Mouse (Mus musculus) heart, adult 2 months (tissue): Measurements from ENCODE around the gene Nr2c1. TPM values are rescaled to one million over a fixed set of nuclear protein-coding genes. Genes with fewer than 3 reads are reported as not detected.

ENCODE experiments used
- DNase-seq, 2 experiments: peaks; one replicate each; pipeline ENCODE4 v3.0.0; 2021
- H3K27ac ChIP-seq: fragments of 200-600 bp; 2 replicates; pipeline ENCODE4 v1.8.1; 2022
- H3K27me3 ChIP-seq: fragments of 200-500 bp; 2 replicates; pipeline ENCODE4 v1.6.1; 2012; ENCODE audit warnings: mild to moderate bottlenecking, low read length, inconsistent platforms, mixed read lengths; ENCODE audit not compliant: control insufficient read depth, insufficient read depth
- H3K36me3 ChIP-seq: fragments of 200-500 bp; 2 replicates; pipeline ENCODE4 v1.6.1; 2012; ENCODE audit warnings: low read length, inconsistent platforms; ENCODE audit not compliant: control insufficient read depth, insufficient read depth
- H3K4me1 ChIP-seq: fragments of 200-500 bp; 2 replicates; pipeline ENCODE4 v1.6.1; 2011; ENCODE audit warnings: low read length; ENCODE audit not compliant: control insufficient read depth, insufficient read depth
- H3K4me3 ChIP-seq: fragments of 200-600 bp; 2 replicates; pipeline ENCODE4 v1.8.1; 2022
- H3K79me2 ChIP-seq: fragments of 200-500 bp; replicated peaks from 2 replicates; pipeline ENCODE4 v1.6.1; 2012; ENCODE audit warnings: mild to moderate bottlenecking, inconsistent platforms, low read length, moderate library complexity, mixed read lengths; ENCODE audit not compliant: control insufficient read depth, insufficient read depth
- H3K9ac ChIP-seq: fragments of 200-500 bp; 2 replicates; pipeline ENCODE4 v1.6.1; 2012; ENCODE audit warnings: low read depth, mild to moderate bottlenecking, control low read depth, inconsistent platforms, low read length, mixed read lengths
- CTCF ChIP-seq: fragments of 200-600 bp; IDR thresholded peaks from 2 replicates; pipeline ENCODE4 v1.8.1; 2022; ENCODE audit warnings: antibody characterized with exemption, mild to moderate bottlenecking, moderate library complexity
- EP300 ChIP-seq: fragments of 200-500 bp; IDR thresholded peaks from 2 replicates; pipeline ENCODE4 v1.6.1; 2011; ENCODE audit warnings: low read depth, low read length, control low read depth; ENCODE audit not compliant: insufficient read depth
- POLR2A ChIP-seq: fragments of 200-500 bp; IDR thresholded peaks from 2 replicates; pipeline ENCODE4 v1.6.1; 2011; ENCODE audit warnings: mild to moderate bottlenecking, low read depth, low read length, control low read depth; ENCODE audit not compliant: insufficient read depth
- WGBS: fragments of 180-500 bp; shearing (Covaris S2); methylation state at CpG from one replicate; pipeline ENCODE4 v1.1.7; 2018; 5-methylcytosine and 5-hydroxymethylcytosine counted together
- intact Hi-C: fragments of 180-260 bp; cut with DNase I; formaldehyde crosslinking; loops from one replicate; pipeline ENCODE4 v1.15.1; 2025
- polyA plus RNA-seq: library from polyadenylated mRNA; depleted of rRNA; stranded (reverse); fragments of >200 nt; gene quantifications from 2 replicates; pipeline ENCODE4 v1.2.3, GENCODE M21; 2012
- total RNA-seq, 2 experiments: library from RNA; stranded (reverse); gene quantifications; 2 replicates each; pipeline ENCODE4 v1.2.3; 2021

The Nr2c1 gene
- total and polyA plus RNA-seq, 3 experiments: 3.3 to 6.6 (median 6.1) TPM

DNA sequence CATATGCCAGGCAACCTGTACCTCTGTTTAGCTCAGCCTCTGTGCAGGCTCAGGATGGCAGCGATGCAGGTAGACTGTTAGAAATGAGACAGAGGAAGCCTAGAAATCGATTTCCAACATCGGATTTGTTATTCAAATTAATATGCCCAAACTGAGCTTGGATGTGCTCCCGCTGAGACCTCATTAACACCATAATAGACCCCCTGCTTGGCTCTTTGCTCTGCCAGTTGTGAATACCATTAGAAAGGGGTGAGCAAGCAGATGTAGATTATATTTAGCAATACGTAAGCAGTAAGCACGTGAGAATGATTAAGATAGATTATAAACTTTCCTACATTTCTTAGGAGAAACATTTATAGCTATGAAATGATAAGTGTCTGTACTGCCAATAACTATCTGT is 24.9 kb downstream of the Nr2c1 start:
- peaks cover 4% of the 10 kb centered on the region; the same call in 1 of the 2 replicates for H3K36me3 ChIP-seq
- no peaks in the 10 kb centered on the region; the same call in 1 of the 2 replicates for H3K79me2 ChIP-seq
- TF ChIP-seq CTCF (no peak), POLR2A (no peak), EP300 (no peak)
- H3K27ac ChIP-seq: no peak overlapping the region
- intact Hi-C loops: no loop called here
- WGBS: 84% methylated on average over 6 of the region's 6 CpGs
- DNase-seq: no peak
- H3K4me1 ChIP-seq: no peaks in the 10 kb centered on the region
- no peaks in the 10 kb centered on the region for H3K27me3 ChIP-seq
- H3K9ac ChIP-seq: no peak overlapping the region
- H3K4me3 ChIP-seq: no peak overlapping the region

DNA sequence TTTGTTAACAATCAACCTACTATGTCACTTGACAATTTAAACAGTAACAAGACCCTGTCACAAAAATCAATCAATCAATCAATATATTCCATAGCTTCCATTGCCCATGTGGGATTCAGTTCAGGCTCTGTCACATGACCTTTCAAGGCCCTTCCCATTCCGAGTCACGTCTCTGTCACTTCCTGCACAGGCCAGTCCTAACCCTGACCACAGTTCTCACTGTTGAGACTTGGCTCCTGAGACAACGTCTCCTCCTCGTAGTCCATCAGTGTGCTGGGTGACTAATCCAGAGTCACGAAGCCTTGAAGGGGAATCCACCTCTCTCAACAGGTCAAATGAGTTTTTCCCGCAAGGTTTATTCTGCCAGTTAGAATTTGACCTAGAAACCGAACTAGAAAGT is 26.8 kb downstream of the Nr2c1 start:
- Histone ChIP-seq H3K27ac (no peak overlapping the region), H3K4me3 (no peak overlapping the region), H3K27me3 (no peaks in the 10 kb centered on the region), H3K4me1 (no peaks in the 10 kb centered on the region), H3K9ac (no peak overlapping the region), H3K79me2 (no peaks in the 10 kb centered on the region; the same call in 1 of the 2 replicates), H3K36me3 (peaks cover 4% of the 10 kb centered on the region; the same call in 1 of the 2 replicates)
- no peak for DNase-seq
- intact Hi-C loops: no loop called here
- WGBS: 73% methylated on average over 7 of the region's 7 CpGs
- no peak for TF ChIP-seq EP300
- TF ChIP-seq CTCF: no peak
- no peak for TF ChIP-seq POLR2A

DNA sequence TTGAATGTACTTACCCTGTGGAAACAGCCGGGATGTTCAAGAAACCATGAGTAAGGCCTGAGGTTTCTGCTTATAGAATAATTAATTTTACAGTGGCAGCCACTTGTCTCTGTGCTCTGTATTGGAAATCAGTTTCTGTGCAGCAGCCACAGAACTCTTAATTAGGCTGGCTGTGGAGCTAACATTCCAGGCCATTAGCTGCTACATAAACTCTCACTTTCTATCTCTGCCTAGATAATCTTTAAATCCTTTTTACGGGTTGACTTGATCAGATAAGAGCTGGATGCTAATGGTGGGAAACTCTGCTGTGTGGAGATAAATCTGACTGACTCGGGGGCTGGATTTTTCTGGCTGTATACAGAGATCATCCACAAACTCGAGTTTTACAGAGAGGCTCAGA is 35.4 kb downstream of the Nr2c1 start:
- Histone ChIP-seq H3K27ac (no peak overlapping the region), H3K79me2 (no peaks in the 10 kb centered on the region), H3K9ac (no peak overlapping the region), H3K4me3 (no peak overlapping the region), H3K36me3 (no peaks in the 10 kb centered on the region; the same call in 1 of the 2 replicates), H3K27me3 (no peaks in the 10 kb centered on the region), H3K4me1 (no peaks in the 10 kb centered on the region)
- 57% methylated on average over 4 of the region's 4 CpGs for WGBS
- intact Hi-C loops: no loop called here
- no peak for DNase-seq
- TF ChIP-seq EP300 (no peak), POLR2A (no peak), CTCF (no peak)

DNA sequence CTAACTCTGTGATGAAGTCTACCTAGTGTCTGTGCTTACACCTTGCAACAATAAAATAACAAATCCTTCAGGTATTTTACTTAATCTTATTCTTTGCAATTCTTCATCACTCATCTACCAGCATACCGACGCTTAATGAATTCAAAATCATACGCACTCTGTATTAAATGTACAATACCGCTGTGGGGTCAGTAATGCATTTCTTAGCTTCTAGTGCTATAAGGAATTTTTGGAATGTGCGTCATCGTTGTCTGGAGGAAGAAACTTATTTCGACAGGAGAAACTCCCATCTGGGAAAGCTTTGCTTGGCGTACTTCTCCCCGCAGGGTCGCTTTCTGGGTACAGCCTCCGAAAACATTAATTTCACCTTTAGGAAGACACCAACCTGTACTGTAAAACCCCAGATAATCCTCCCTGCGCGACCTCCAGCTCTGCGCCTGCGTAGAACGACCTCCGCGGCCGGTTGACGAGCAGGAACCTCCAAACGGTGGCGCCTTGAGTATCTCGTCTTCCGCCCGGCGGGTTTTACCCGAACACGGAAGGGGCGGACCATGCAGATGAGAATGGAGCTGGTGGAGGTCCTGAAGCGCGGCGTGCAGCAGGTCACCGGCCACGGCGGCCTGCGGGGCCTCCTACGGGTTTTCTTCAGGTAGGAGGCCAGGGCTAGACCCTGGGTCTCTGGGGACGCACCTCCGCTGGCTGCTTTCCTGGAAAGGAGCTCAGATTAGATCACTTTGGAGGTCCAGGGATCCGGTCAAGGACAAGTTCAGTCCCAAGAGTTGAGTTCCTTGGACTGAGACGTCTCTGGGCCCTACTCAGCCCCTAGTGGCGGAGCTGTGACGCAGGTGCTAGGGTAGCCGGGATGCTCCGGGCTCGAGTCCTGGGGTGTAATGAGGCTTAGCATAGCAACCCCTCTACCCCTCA is 50.9 kb downstream of the Nr2c1 start, which contains the start of gene Ndufa12:
TSS of gene Ndufa12 (plus strand) at position 239 of the 924 bp plus-strand sequence.
- no peaks in the 10 kb centered on the region for H3K27me3 ChIP-seq
- WGBS: under 1% methylated on average over 46 of the region's 46 CpGs
- peak; percentile 95 to 98 for DNase-seq
- H3K27ac ChIP-seq: peak within 1 kb of the TSS; percentile 85
- TF ChIP-seq EP300 (peak; percentile 77; the same call in 1 of the 2 replicates), POLR2A (peak; percentile 87), CTCF (peak; percentile 67)
- intact Hi-C loops: loop anchor here (1.0 to 2.0 kb wide), 2 partner anchors 52 to 490 kb away; partner anchors contain the start of gene Cep83
- H3K79me2 ChIP-seq: peaks cover 2% of the 10 kb centered on the region; the same call in 1 of the 2 replicates
- H3K36me3 ChIP-seq: no peaks in the 10 kb centered on the region
- peaks cover 5% of the 10 kb centered on the region for H3K4me1 ChIP-seq
- peak within 1 kb of the TSS; percentile 85 for H3K4me3 ChIP-seq
- H3K9ac ChIP-seq: peak within 1 kb of the TSS; percentile 73

DNA sequence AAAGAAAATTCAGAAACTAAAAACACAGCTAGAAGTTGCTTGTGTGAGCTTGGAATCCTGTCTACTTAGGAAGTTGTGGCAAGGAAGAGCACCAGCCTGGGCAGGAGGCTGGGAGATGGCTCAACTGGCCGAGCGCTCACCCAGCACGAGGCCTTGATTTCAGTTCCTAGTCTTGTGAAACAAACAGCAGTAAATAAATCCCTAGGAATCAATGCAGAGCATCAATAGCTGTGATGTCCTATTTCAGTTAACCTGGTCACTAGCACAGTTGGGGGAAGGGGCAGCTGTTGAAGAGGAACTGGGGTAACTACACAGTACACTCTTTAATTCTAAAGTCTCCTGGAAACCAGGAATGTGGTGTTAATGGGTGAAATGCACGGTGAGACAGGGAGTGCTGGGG is 57.1 kb downstream of the Nr2c1 start:
- Histone ChIP-seq H3K4me1 (no peaks in the 10 kb centered on the region), H3K79me2 (peaks cover 2% of the 10 kb centered on the region; the same call in 1 of the 2 replicates), H3K27ac (no peak overlapping the region), H3K36me3 (no peaks in the 10 kb centered on the region), H3K4me3 (no peak overlapping the region), H3K9ac (no peak overlapping the region), H3K27me3 (no peaks in the 10 kb centered on the region)
- TF ChIP-seq EP300 (no peak), POLR2A (no peak), CTCF (no peak)
- 91% methylated on average over 4 of the region's 4 CpGs for WGBS
- DNase-seq: no peak
- intact Hi-C loops: loop anchor here (5.0 kb wide), 1 partner anchor 402 kb away; no protein-coding TSS in a partner anchor
